Mouse (Mus musculus): ENCODE data around the gene Celf3. TPM values are rescaled to one million over a fixed set of nuclear protein-coding genes. Genes with fewer than 3 reads are reported as not detected.

Celf3 gene
- total RNA-seq (2023): not detected

DNA sequence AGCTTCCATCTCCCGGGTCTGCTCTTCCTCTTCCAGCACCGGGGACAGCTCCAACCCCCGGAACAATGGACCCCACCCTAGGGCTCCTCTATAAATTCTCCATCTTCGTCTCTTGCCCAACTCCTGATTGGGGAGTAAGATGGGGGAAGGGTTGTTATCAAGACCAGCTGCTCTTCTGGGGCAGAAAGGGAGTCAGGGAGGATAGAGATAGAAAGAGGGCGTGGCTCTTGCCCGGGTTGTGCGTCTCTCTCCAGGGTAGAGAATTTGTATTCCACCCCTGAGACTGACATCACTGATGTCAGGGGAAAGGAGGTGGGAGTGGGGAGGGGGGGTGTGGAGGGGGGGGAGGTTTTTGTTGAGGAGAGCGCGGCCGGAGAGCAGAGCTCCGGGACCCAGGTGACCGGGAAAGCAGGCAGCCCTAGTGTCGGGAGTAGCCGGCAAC, at the start of gene Celf3:
Gene Celf3 (plus strand): TSS at position 315 of the 442 bp plus-strand sequence.

DNA sequence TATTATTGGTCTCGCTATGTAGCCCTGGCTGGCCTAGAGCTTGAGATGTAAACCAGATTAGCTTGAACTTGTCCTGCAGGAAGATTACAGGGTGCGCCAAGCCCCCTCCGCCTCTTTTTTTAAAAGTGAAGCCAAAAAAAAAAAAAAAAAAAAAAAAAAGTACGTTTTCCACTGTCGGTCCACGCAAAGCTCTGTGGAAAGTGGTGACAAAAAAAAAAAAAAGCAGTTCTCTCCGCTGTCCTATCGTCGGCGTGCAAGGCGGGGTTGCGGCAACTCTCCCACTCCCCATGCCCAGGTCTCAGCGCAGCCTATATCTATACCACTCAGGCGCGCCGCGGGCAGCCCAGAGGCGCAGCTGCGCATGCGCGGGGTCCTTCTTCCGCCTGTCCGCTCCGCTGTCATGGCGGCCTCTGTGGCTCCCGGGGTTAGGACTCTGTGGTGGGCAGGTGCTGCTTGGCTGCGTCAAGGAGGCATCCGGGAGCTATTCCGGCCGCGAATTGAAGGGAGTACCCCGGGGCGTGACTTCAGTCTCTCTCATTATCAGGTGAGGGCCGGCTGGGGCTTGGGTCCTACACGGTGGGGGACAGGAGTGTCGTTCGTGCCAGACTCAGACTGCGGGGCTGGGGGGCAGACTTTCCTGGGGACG, 35.0 kb upstream of the Celf3 start, which contains the start of gene Mrpl9:
Gene Mrpl9 (plus strand): TSS at position 368 of the 646 bp plus-strand sequence.

DNA sequence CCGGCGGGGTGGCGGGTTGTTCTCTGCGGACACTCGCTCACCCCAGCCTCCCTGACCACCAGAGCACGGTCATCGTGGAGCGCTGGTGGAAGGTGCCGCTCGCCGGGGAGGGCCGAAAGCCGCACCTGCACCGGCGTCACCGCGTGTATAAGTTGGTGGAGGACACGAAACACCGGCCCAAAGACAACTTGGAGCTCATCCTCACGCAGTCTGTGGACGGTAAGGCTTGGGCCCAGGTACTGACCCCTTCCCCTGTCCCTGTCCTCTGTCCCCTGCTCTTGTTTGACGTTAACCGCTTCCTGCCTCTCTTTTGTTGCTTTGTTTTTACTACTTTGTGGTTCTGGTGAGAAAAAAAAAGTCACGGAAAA, 34.5 kb upstream of the Celf3 start, which contains the start of gene Oaz3:
Gene Oaz3 (minus strand): TSS at position 319 of the 368 bp plus-strand sequence.

DNA sequence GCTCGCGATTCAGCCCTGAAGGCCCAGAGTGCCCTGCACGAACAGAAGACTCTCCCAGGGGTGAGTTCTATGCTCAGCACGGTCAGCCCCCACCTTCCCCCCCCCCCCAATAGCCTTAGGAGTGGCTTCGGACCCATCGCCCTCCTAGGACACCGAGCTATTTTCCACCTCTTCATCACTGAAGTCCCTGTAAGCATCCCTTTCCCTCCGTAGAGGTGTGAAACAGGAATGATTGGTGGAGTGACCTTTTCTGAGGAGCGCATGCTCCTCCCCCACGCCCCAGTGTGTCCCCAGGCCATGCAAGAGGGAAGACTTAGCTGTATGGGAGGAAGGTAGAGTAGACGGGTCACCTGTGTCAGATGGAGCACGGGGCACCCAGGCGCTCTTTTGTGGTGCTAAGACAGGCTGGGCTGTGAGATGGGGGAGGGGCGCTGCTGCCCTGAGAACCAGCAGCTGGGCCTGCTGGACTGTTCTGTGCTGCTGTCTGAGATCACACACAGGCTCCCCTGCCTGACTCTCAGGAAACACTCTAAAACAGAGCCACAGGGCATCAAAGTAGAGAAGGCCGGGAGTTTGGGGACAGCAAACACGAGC, 2.3 kb downstream of the Celf3 start, which contains the start of gene Riiad1:
Gene Riiad1 (minus strand): TSS at position 51 of the 594 bp plus-strand sequence.

Other genes with a start within 250 kb of the Celf3 start
- gene Gm4778, start 214.3 kb upstream of the Celf3 start, total RNA-seq (2023): not detected
- gene Them4, start 168.2 kb upstream of the Celf3 start, total RNA-seq (2023): 1 to 10 TPM; 4.8 to 8.9 TPM
- not detected for gene Them5, start 136.2 kb upstream of the Celf3 start, total RNA-seq (2023)
- not detected for gene C2cd4d, start 115.9 kb upstream of the Celf3 start, total RNA-seq (2023)
- gene Rorc, start 105.5 kb upstream of the Celf3 start, total RNA-seq (2023): 1 to 10 TPM; 1.5 to 2.6 TPM
- under 1 TPM; 0.52 to 0.56 TPM for gene Lingo4, start 79.8 kb upstream of the Celf3 start, total RNA-seq (2023)
- 1 to 10 TPM; 5.6 to 6.8 TPM for gene Tdrkh, start 65.0 kb upstream of the Celf3 start, total RNA-seq (2023)
- gene Mrpl9, start 35.0 kb upstream of the Celf3 start, total RNA-seq (2023): 10 to 100 TPM; 66.8 to 68.7 TPM
- gene Oaz3, start 34.4 kb upstream of the Celf3 start, total RNA-seq (2023): under 1 TPM in 1 of 2 experiments, not detected in 1; 0.44 TPM
- gene Riiad1, start 2.0 kb downstream of the Celf3 start, total RNA-seq (2023): 1 to 10 TPM in 1 of 2 experiments, not detected in 1; 1.8 TPM
- gene Snx27, start 104.4 kb downstream of the Celf3 start, total RNA-seq (2023): 10 to 100 TPM; 36.3 to 39.2 TPM
- not detected for gene Gm10972, start 164.8 kb downstream of the Celf3 start, total RNA-seq (2023)
- gene Tuft1, start 180.6 kb downstream of the Celf3 start, total RNA-seq (2023): 1 to 10 TPM; 2.8 to 4.2 TPM
- not detected for gene Selenbp2, start 215.3 kb downstream of the Celf3 start, total RNA-seq (2023)

Measured in T-cell, adult 66 days (primary cell).